Mouse (Mus musculus) spleen, adult 12 weeks (tissue): ENCODE results near the gene Wwox.

Source experiments
- DNase-seq: peaks from one replicate; pipeline ENCODE4 v3.0.0; 2022; ENCODE audit warnings: low spot score

Gene Wwox

GRCm38 (mm10) chr8:114468526-114469207 is 29.2 kb downstream of the Wwox start:
- no peak for DNase-seq

- DNase-seq = no peak
Observed at GRCm38 (mm10) chr8:114469208-114469590, 29.7 kb downstream of the Wwox start.

- no peak for DNase-seq
Observed at GRCm38 (mm10) chr8:114473546-114473945, 34.1 kb downstream of the Wwox start.

- DNase-seq = no peak
Observed at GRCm38 (mm10) chr8:114476919-114477318, 37.5 kb downstream of the Wwox start.

- DNase-seq = no peak
Observed at GRCm38 (mm10) chr8:114477790-114478189, 38.3 kb downstream of the Wwox start.

GRCm38 (mm10) chr8:114479749-114480148 is 40.3 kb downstream of the Wwox start:
- no peak for DNase-seq

GRCm38 (mm10) chr8:114491662-114492160 is 52.3 kb downstream of the Wwox start:
- DNase-seq = no peak

GRCm38 (mm10) chr8:114499448-114500144 is 60.1 kb downstream of the Wwox start:
- no peak for DNase-seq

GRCm38 (mm10) chr8:114501906-114502305 is 62.5 kb downstream of the Wwox start:
- DNase-seq = no peak

GRCm38 (mm10) chr8:114503196-114503595 is 63.7 kb downstream of the Wwox start:
- no peak for DNase-seq

GRCm38 (mm10) chr8:114504889-114505288 is 65.4 kb downstream of the Wwox start:
- DNase-seq = no peak

- DNase-seq = no peak
Observed at GRCm38 (mm10) chr8:114505351-114506347, 66.2 kb downstream of the Wwox start.

GRCm38 (mm10) chr8:114507404-114507803 is 67.9 kb downstream of the Wwox start:
- no peak for DNase-seq

- no peak for DNase-seq
Observed at GRCm38 (mm10) chr8:114510226-114510625, 70.8 kb downstream of the Wwox start.

GRCm38 (mm10) chr8:114512075-114512935 is 72.8 kb downstream of the Wwox start:
- no peak for DNase-seq

- no peak for DNase-seq
Observed at GRCm38 (mm10) chr8:114514692-114515091, 75.2 kb downstream of the Wwox start.

GRCm38 (mm10) chr8:114523061-114523460 is 83.6 kb downstream of the Wwox start:
- no peak for DNase-seq

GRCm38 (mm10) chr8:114526626-114527267 is 87.3 kb downstream of the Wwox start:
- no peak for DNase-seq

- no peak for DNase-seq
Observed at GRCm38 (mm10) chr8:114527648-114528221, 88.3 kb downstream of the Wwox start.

GRCm38 (mm10) chr8:114529581-114529980 is 90.1 kb downstream of the Wwox start:
- DNase-seq = no peak
